Comparison of ENCODE assay signal across 26 mouse cellular contexts in genomic region chr6:15753208-15753607, GRCm38 (mm10). TPM values are rescaled to one million over a fixed set of nuclear protein-coding genes. Genes with fewer than 3 reads are reported as not detected.
A peak's percentile ranks its signal among the peaks of the same experiment; 100 is the strongest.
DNase-seq lines count a peak whose midpoint lies in the region; ATAC-seq and TF ChIP-seq lines count a peak whose summit lies in the region.
"Had no signal": no experiment of that assay in that cellular context is flagged by ENCODE, and none has a peak within 500 bp of the region (broad histone marks: within the 10 kb centered on the region; RNA-seq: fewer than 3 reads in every experiment).

No protein-coding gene starts in this region.

- TF ChIP-seq CTCF in bone marrow macrophage, adult 2 months (IDR thresholded peaks at IDR 0.05; ENCODE audit: low read depth, low read length): no peak

- no peaks in the 10 kb centered on the region for H3K27me3 ChIP-seq in hindbrain, embryonic 14.5 days (ENCODE audit: control insufficient read depth, insufficient read depth, low read length)
- H3K27me3 ChIP-seq: CH12.LX; embryonic facial prominence, embryonic 12.5 days; embryonic facial prominence, embryonic 15.5 days; heart, embryonic 15.5 days; hindbrain, embryonic 15.5 days had no signal

- TF ChIP-seq POLR2A in bone marrow macrophage, adult 2 months (IDR thresholded peaks at IDR 0.05; ENCODE audit: borderline replicate concordance, low read depth, low read length): no peak

- no peaks in the 10 kb centered on the region for H3K9me3 ChIP-seq in hindbrain, embryonic 14.5 days (ENCODE audit: control insufficient read depth, low read length)
- H3K9me3 ChIP-seq: embryonic facial prominence, embryonic 12.5 days; embryonic facial prominence, embryonic 15.5 days; G1E; heart, embryonic 15.5 days; hindbrain, embryonic 15.5 days had no signal

- H3K9ac ChIP-seq in hindbrain, embryonic 14.5 days: no peak overlapping the region
- H3K9ac ChIP-seq: embryonic facial prominence, embryonic 12.5 days; embryonic facial prominence, embryonic 15.5 days; forebrain, postnatal 0 days; heart, embryonic 15.5 days; hindbrain, embryonic 15.5 days had no signal

- H3K36me3 ChIP-seq in macrophage (ENCODE audit: inconsistent target): peaks cover 26% of the 10 kb centered on the region; the same call in 1 of the 2 replicates
- H3K36me3 ChIP-seq in hindbrain, embryonic 14.5 days (replicated peaks; ENCODE audit: control insufficient read depth, insufficient read depth): no peaks in the 10 kb centered on the region
- H3K36me3 ChIP-seq: embryonic facial prominence, embryonic 12.5 days; embryonic facial prominence, embryonic 15.5 days; G1E; heart, embryonic 15.5 days; hindbrain, embryonic 15.5 days had no signal

- ATAC-seq in CD4-positive, CD25-positive, alpha-beta regulatory T cell, adult 4 months: peak; percentile 62
- ATAC-seq in hindbrain, embryonic 14.5 days (ENCODE audit: low FRiP score): no peak
- ATAC-seq: forebrain, embryonic 14.5 days; forebrain, postnatal 0 days; intestine, embryonic 16.5 days had no signal

- no peak overlapping the region for H3K4me2 ChIP-seq in hindbrain, embryonic 14.5 days (replicated peaks)
- H3K4me2 ChIP-seq: embryonic facial prominence, embryonic 12.5 days; embryonic facial prominence, embryonic 15.5 days; heart, embryonic 11.5 days; heart, embryonic 15.5 days; hindbrain, embryonic 15.5 days had no signal

- H3K27ac ChIP-seq in bone marrow macrophage, adult 2 months (ENCODE audit: insufficient read depth, low read depth, low read length): peak overlapping the region; percentile 40
- H3K27ac ChIP-seq in macrophage: peak overlapping the region; percentile 46
- no peak overlapping the region for H3K27ac ChIP-seq in hindbrain, embryonic 14.5 days
- H3K27ac ChIP-seq: embryonic facial prominence, embryonic 12.5 days; embryonic facial prominence, embryonic 15.5 days; heart, embryonic 15.5 days; hindbrain, embryonic 15.5 days had no signal

- H3K4me1 ChIP-seq in bone marrow macrophage, adult 2 months (ENCODE audit: control insufficient read depth, insufficient read depth, low read length): peaks cover 28% of the 10 kb centered on the region
- H3K4me1 ChIP-seq in hindbrain, embryonic 14.5 days (replicated peaks; ENCODE audit: control insufficient read depth, insufficient read depth, low read length): no peaks in the 10 kb centered on the region
- H3K4me1 ChIP-seq: embryonic facial prominence, embryonic 12.5 days; hindbrain, embryonic 15.5 days had no signal

- peak; percentile 47 for DNase-seq in A20 (ENCODE audit: low read depth, low spot score)
- no peak for DNase-seq in hindbrain, embryonic 14.5 days (ENCODE audit: low spot score)
- no peak for DNase-seq in cerebellum, adult 9-11 months
- DNase-seq in heart, adult 11 months: no peak
- DNase-seq: adrenal gland, adult 8-10 months; adrenal gland, postnatal 25 days; cerebellum, adult 18-20 months; cerebellum, adult 9-10 months; cerebellum, postnatal 25 days; forebrain, postnatal 0 days; gastrocnemius, postnatal 25 days; heart, postnatal 10 days; heart, postnatal 4 days; kidney, adult 18-20 months had no signal

- no peak overlapping the region for H3K4me3 ChIP-seq in bone marrow macrophage, adult 2 months (ENCODE audit: insufficient read depth, low read length)
- H3K4me3 ChIP-seq in macrophage (ENCODE audit: inconsistent target): no peak overlapping the region
- no peak overlapping the region for H3K4me3 ChIP-seq in hindbrain, embryonic 14.5 days (replicated peaks; ENCODE audit: low read length)
- H3K4me3 ChIP-seq: embryonic facial prominence, embryonic 12.5 days; embryonic facial prominence, embryonic 15.5 days; heart, embryonic 15.5 days; hindbrain, embryonic 15.5 days had no signal

- H3K79me2 ChIP-seq in macrophage (ENCODE audit: inconsistent target): peaks cover 95% of the 10 kb centered on the region

RNA-seq across cellular contexts. Expression of gene Mdfic, which starts 32.7 kb away (rescaled TPM):
- polyA plus RNA-seq in CD4-positive, CD25-positive, alpha-beta regulatory T cell, adult 4 months (2017; shearing (Covaris generic)): 10 to 100 TPM; 16.0 to 24.9 TPM
- polyA plus RNA-seq in bone marrow macrophage, adult 2 months (2012; ENCODE audit: insufficient read depth, insufficient read length, missing spikeins): 107 and 110 TPM in 2 replicates
- total RNA-seq in macrophage (2018; cell fraction: chromatin; rRNA removed): 1,000 to 10,000 TPM in 3 of 26 experiments, 100 to 1,000 TPM in 23; 207 to 1,244 (median 399) TPM
- total RNA-seq in macrophage (2018; cell fraction: cytosol; rRNA removed): 100 to 1,000 TPM; 164 to 281 (median 201) TPM
- total RNA-seq in macrophage (2018; cell fraction: nucleus; rRNA removed): 100 to 1,000 TPM; 193 to 717 (median 422) TPM
- 136 to 190 TPM (median 180 TPM) in 3 replicates for polyA plus RNA-seq in macrophage (2018)
- 1.5 and 2.5 TPM in 2 replicates for polyA plus RNA-seq in hindbrain, embryonic 14.5 days (2014; fragmentation: Nextera tagmentation; extraction: Ambion mirVana)
- polyA plus RNA-seq: G1E had no signal
